Mouse (Mus musculus): ENCODE results near the gene Cfap299. TPM values are rescaled to one million over a fixed set of nuclear protein-coding genes. Genes with fewer than 3 reads are reported as not detected.

The Cfap299 gene
- polyA plus RNA-seq, 1 experiment: not detected

GRCm38 (mm10) chr5:98801495-98801894 lies 472.4 kb downstream of the Cfap299 start:
- Histone ChIP-seq H3K27ac (ENCODE audit: control insufficient read depth, insufficient read depth, low read depth, low read length, poor library complexity) (no peak overlapping the region), H3K4me3 (replicated peaks; ENCODE audit: control insufficient read depth, low read depth, low read length) (no peak overlapping the region), H3K4me1 (ENCODE audit: control insufficient read depth, insufficient read depth, low read length) (no peaks in the 10 kb centered on the region)
- TF ChIP-seq CTCF (IDR thresholded peaks at IDR 0.05; ENCODE audit: control insufficient read depth, insufficient read depth, low read length) (no peak), POLR2A (IDR thresholded peaks at IDR 0.05; ENCODE audit: borderline replicate concordance, control insufficient read depth, low read depth, low read length) (no peak)
- WGBS: 74% methylated on average over 5 of the region's 5 CpGs

- no peak for TF ChIP-seq POLR2A (IDR thresholded peaks at IDR 0.05; ENCODE audit: borderline replicate concordance, control insufficient read depth, low read depth, low read length)
- TF ChIP-seq CTCF (IDR thresholded peaks at IDR 0.05; ENCODE audit: control insufficient read depth, insufficient read depth, low read length): no peak
- Histone ChIP-seq H3K4me3 (replicated peaks; ENCODE audit: control insufficient read depth, low read depth, low read length) (no peak overlapping the region), H3K27ac (ENCODE audit: control insufficient read depth, insufficient read depth, low read depth, low read length, poor library complexity) (no peak overlapping the region), H3K4me1 (ENCODE audit: control insufficient read depth, insufficient read depth, low read length) (no peaks in the 10 kb centered on the region)
- WGBS: 72% methylated on average over 6 of the region's 6 CpGs
Observed at GRCm38 (mm10) chr5:98804761-98805160, 475.7 kb downstream of the Cfap299 start.

GRCm38 (mm10) chr5:98806492-98806891 lies 477.4 kb downstream of the Cfap299 start:
- WGBS: 78% methylated on average over 4 of the region's 4 CpGs
- Histone ChIP-seq H3K4me1 (ENCODE audit: control insufficient read depth, insufficient read depth, low read length) (no peaks in the 10 kb centered on the region), H3K4me3 (replicated peaks; ENCODE audit: control insufficient read depth, low read depth, low read length) (no peak overlapping the region), H3K27ac (ENCODE audit: control insufficient read depth, insufficient read depth, low read depth, low read length, poor library complexity) (no peak overlapping the region)
- TF ChIP-seq POLR2A (IDR thresholded peaks at IDR 0.05; ENCODE audit: borderline replicate concordance, control insufficient read depth, low read depth, low read length) (no peak), CTCF (IDR thresholded peaks at IDR 0.05; ENCODE audit: control insufficient read depth, insufficient read depth, low read length) (no peak)

- 78% methylated on average over 7 of the region's 7 CpGs for WGBS
Observed at GRCm38 (mm10) chr5:98807022-98807421, 477.9 kb downstream of the Cfap299 start.

GRCm38 (mm10) chr5:98807953-98808352 lies 478.8 kb downstream of the Cfap299 start:
- Histone ChIP-seq H3K4me3 (replicated peaks; ENCODE audit: control insufficient read depth, low read depth, low read length) (no peak overlapping the region), H3K27ac (ENCODE audit: control insufficient read depth, insufficient read depth, low read depth, low read length, poor library complexity) (no peak overlapping the region), H3K4me1 (ENCODE audit: control insufficient read depth, insufficient read depth, low read length) (no peaks in the 10 kb centered on the region)
- whole genome bisulfite sequencing: 79% methylated on average over 9 of the region's 9 CpGs
- no peak for TF ChIP-seq POLR2A (IDR thresholded peaks at IDR 0.05; ENCODE audit: borderline replicate concordance, control insufficient read depth, low read depth, low read length)
- TF ChIP-seq CTCF (IDR thresholded peaks at IDR 0.05; ENCODE audit: control insufficient read depth, insufficient read depth, low read length): no peak

More at GRCm38 (mm10) chr5:98807022-98807421, 477.9 kb downstream of the Cfap299 start:
- no peaks in the 10 kb centered on the region for H3K4me1 ChIP-seq (ENCODE audit: control insufficient read depth, insufficient read depth, low read length)
- no peak overlapping the region for H3K4me3 ChIP-seq (replicated peaks; ENCODE audit: control insufficient read depth, low read depth, low read length)
- no peak overlapping the region for H3K27ac ChIP-seq (ENCODE audit: control insufficient read depth, insufficient read depth, low read depth, low read length, poor library complexity)
- TF ChIP-seq POLR2A (IDR thresholded peaks at IDR 0.05; ENCODE audit: borderline replicate concordance, control insufficient read depth, low read depth, low read length): no peak
- TF ChIP-seq CTCF (IDR thresholded peaks at IDR 0.05; ENCODE audit: control insufficient read depth, insufficient read depth, low read length): no peak

GRCm38 (mm10) chr5:98812380-98812779 lies 483.3 kb downstream of the Cfap299 start:
- H3K4me3 ChIP-seq (replicated peaks; ENCODE audit: control insufficient read depth, low read depth, low read length): no peak overlapping the region
- H3K4me1 ChIP-seq (ENCODE audit: control insufficient read depth, insufficient read depth, low read length): no peaks in the 10 kb centered on the region
- no peak overlapping the region for H3K27ac ChIP-seq (ENCODE audit: control insufficient read depth, insufficient read depth, low read depth, low read length, poor library complexity)
- 73% methylated on average over 1 of the region's 1 CpGs for WGBS
- TF ChIP-seq POLR2A (IDR thresholded peaks at IDR 0.05; ENCODE audit: borderline replicate concordance, control insufficient read depth, low read depth, low read length) (no peak), CTCF (IDR thresholded peaks at IDR 0.05; ENCODE audit: control insufficient read depth, insufficient read depth, low read length) (no peak)

GRCm38 (mm10) chr5:98815269-98815668 lies 486.2 kb downstream of the Cfap299 start:
- 70% methylated on average over 1 of the region's 1 CpGs for WGBS
- no peak for TF ChIP-seq POLR2A (IDR thresholded peaks at IDR 0.05; ENCODE audit: borderline replicate concordance, control insufficient read depth, low read depth, low read length)
- no peak for TF ChIP-seq CTCF (IDR thresholded peaks at IDR 0.05; ENCODE audit: control insufficient read depth, insufficient read depth, low read length)
- Histone ChIP-seq H3K27ac (ENCODE audit: control insufficient read depth, insufficient read depth, low read depth, low read length, poor library complexity) (no peak overlapping the region), H3K4me1 (ENCODE audit: control insufficient read depth, insufficient read depth, low read length) (no peaks in the 10 kb centered on the region), H3K4me3 (replicated peaks; ENCODE audit: control insufficient read depth, low read depth, low read length) (no peak overlapping the region)

GRCm38 (mm10) chr5:98833760-98834159 lies 504.7 kb downstream of the Cfap299 start:
- H3K27ac ChIP-seq (ENCODE audit: control insufficient read depth, insufficient read depth, low read depth, low read length, poor library complexity): no peak overlapping the region
- TF ChIP-seq POLR2A (IDR thresholded peaks at IDR 0.05; ENCODE audit: borderline replicate concordance, control insufficient read depth, low read depth, low read length): no peak
- TF ChIP-seq CTCF (IDR thresholded peaks at IDR 0.05; ENCODE audit: control insufficient read depth, insufficient read depth, low read length): no peak
- 84% methylated on average over 9 of the region's 9 CpGs for WGBS

GRCm38 (mm10) chr5:98834300-98834699 lies 505.2 kb downstream of the Cfap299 start:
- H3K4me3 ChIP-seq (replicated peaks; ENCODE audit: control insufficient read depth, low read depth, low read length): no peak overlapping the region
- H3K4me1 ChIP-seq (ENCODE audit: control insufficient read depth, insufficient read depth, low read length): no peaks in the 10 kb centered on the region
- H3K27ac ChIP-seq (ENCODE audit: control insufficient read depth, insufficient read depth, low read depth, low read length, poor library complexity): no peak overlapping the region
- 83% methylated on average over 6 of the region's 6 CpGs for WGBS
- no peak for TF ChIP-seq CTCF (IDR thresholded peaks at IDR 0.05; ENCODE audit: control insufficient read depth, insufficient read depth, low read length)
- no peak for TF ChIP-seq POLR2A (IDR thresholded peaks at IDR 0.05; ENCODE audit: borderline replicate concordance, control insufficient read depth, low read depth, low read length)

More at GRCm38 (mm10) chr5:98833760-98834159, 504.7 kb downstream of the Cfap299 start:
- Histone ChIP-seq H3K4me3 (replicated peaks; ENCODE audit: control insufficient read depth, low read depth, low read length) (no peak overlapping the region), H3K4me1 (ENCODE audit: control insufficient read depth, insufficient read depth, low read length) (no peaks in the 10 kb centered on the region)
